Mouse (Mus musculus) T-helper 1 cell (primary cell): ENCODE measurements around the gene 4931406P16Rik.

Experiments
- in situ Hi-C: fragments of 300-600 bp; cut with MboI, MseI; formaldehyde crosslinking; loops from one replicate; pipeline ENCODE4 v1.15.1; 2025; ENCODE audit warnings: high pct_unique_total_duplicates

4931406P16Rik gene

GRCm38 (mm10) chr7:34317901-34318476 is 4.6 kb upstream of the 4931406P16Rik start:
- in situ Hi-C loops, result no loop called here

DNA sequence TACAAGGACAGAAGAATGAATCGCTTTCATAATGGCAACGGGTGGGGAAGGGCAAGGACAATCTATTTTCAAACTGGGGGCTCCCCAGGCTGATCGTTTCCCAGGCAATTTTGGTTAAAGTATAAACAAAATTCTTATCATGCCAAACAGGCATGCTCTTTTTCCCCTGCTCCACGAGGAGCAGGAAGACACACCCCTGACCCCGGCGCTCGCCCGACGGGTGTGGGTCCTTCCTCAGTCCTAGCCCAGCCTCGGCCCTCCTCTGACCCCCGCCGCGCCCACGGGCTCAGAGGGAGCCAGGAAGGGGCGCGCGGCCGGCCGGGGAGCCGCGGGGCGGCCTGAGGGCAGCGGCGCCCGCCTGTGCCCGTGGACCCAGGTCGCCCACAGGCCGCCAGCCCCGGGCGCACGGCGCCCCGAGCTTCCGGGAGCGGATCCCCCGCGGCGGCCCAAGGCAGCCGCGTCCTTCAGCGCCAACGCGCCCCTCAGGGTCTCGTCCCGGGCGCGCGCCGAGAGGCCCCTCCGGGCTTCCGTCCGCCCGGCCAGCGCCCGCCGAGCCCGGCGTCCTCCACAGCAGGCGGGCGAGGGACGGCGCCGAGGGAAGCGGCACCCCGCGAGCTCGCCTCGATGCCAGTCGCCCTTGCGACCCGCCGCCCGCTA is 437 bp downstream of the 4931406P16Rik start:
- in situ Hi-C loops, result no loop called here

- in situ Hi-C loops, result no loop called here
Measured at GRCm38 (mm10) chr7:34309186-34309764, 4.1 kb downstream of the 4931406P16Rik start.

DNA sequence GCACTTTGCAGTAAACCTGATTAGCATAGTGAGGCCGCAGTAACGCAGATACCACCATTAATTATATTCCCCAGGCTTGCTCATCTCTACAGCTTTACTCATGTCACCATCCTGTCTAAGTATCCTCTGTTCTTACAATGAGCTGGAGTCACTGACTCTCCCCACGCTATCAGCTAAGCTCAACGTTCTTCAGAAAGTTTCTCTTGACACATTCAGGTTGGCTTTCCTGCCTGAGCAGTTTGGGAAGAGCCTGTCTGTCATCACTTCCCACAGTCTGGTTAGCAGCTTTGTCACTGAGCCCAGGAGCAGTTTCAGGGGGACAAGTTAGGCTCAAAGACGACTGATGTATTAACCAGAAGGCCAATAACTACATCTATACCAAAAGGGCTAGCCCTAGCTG is 4.8 kb downstream of the 4931406P16Rik start:
- in situ Hi-C loops, result no loop called here

DNA sequence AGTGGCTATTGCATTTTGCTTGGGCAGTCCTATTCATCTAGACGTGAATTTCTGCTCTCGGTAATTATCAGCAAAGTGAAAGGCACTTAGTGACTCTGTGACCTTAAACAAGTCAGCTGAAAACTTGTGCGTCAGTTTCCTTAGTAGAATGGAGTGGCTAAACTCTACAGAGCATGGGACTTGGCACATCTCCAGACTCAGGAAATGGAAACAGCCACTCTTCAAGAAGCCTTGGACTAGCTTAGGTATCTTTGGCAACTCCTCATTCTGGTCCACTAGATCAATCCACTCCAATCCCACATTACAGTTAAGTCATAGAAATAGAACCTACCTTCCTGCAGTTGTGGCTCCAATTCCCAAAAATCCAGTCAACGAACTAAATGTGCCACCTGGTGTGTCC is 7.9 kb downstream of the 4931406P16Rik start:
- in situ Hi-C loops, result no loop called here

DNA sequence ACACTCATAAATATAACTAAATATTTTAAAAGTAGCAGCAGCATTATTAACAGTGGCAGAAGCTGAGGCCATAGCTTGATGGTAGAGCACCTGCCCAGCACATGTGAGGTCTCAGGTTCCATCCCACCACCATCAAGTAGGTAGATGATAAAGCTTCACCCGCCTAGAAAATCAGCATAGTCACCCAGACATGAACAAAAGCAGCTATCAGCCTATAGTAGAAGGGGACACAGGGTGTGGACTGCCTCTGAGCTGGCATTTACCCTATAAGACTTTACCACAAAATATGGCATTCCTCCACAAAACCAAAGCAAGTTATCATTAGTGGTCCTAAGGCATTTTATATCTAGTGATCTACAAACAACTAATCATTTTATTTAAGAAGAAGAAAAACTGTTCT is 10.7 kb downstream of the 4931406P16Rik start:
- in situ Hi-C loops, result no loop called here

GRCm38 (mm10) chr7:34301952-34302351 is 11.4 kb downstream of the 4931406P16Rik start:
- in situ Hi-C loops, result no loop called here

DNA sequence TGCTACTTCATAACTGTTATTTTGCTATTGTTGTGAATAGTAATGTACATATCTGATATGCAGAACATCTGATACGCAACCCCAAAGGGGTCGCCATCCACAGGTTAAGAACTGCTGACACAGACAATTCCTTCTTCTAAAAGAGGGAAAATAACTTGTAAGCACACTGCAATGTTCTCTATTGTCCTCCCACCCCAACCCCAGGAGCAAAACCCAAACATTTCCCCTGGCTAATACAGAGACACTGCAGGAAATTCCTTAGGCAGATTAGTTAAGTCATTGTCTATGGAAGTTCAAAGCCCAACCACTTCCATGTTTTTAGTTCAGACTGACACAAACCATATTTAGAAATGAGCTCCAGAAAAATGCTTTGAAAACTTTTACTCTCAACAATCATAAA is 14.5 kb downstream of the 4931406P16Rik start:
- in situ Hi-C loops, result no loop called here

GRCm38 (mm10) chr7:34296124-34296523 is 17.2 kb downstream of the 4931406P16Rik start:
- in situ Hi-C loops, result no loop called here

DNA sequence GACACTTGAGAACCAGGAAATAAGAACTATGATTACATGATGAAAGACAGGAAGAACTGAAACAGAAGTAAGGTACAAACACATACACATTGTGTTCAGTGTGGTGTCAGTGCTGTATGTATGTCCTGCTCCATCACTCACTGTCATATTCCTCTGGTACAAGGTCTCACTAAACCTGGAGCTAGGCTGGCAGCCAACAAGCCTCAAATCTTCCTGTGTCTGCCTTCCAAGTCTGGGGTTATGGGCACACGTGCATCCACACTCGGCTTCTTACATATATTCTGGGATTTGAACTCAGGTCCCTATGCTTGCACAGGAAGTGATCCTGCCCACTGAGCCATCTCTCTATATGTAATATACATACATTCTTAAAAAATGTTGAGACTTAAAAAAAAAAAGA is 20.7 kb downstream of the 4931406P16Rik start:
- in situ Hi-C loops, result no loop called here

GRCm38 (mm10) chr7:34291265-34291664 is 22.1 kb downstream of the 4931406P16Rik start:
- in situ Hi-C loops, result no loop called here

- in situ Hi-C loops, result no loop called here
Measured at GRCm38 (mm10) chr7:34290450-34291151, 22.8 kb downstream of the 4931406P16Rik start.

GRCm38 (mm10) chr7:34277656-34278055 is 35.7 kb downstream of the 4931406P16Rik start:
- in situ Hi-C loops, result no loop called here

DNA sequence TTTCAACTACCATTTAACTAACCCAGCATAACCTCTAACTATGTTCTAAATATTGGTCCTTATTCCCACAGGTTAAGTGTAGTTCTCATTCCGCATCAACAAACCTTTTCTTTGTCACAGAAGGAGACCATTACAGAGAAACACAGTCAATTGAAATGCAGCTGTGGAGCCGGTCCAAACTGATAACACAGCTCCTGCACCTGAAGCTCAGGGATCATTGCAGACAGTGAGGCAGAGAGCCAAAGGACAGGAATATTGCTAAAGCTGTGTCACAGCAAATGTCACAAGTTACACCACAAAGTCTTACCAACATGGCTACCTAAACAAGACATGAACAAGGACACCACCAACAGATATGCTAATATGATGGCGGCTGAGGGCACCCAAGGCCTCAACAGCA is 37.3 kb downstream of the 4931406P16Rik start:
- in situ Hi-C loops, result no loop called here

GRCm38 (mm10) chr7:34272465-34272864 is 40.9 kb downstream of the 4931406P16Rik start:
- in situ Hi-C loops, result no loop called here

DNA sequence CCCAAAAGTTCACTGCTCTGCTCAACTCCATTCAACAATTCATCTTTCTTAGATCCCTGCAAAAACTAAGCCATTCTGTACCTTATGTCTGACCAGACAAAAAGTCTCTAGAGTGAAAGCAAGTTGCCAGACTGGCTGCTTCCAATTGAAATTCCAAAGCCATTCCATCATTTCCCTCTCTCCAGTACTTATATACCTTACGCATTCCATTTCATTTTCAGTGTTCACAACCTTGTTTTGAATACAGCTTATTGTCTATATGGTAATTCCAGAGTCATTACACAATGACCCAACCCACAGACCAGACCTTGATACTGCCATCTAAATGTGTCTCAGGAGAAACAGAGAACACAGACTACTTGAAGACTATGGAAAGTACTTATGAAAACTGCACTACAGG is 44.9 kb downstream of the 4931406P16Rik start:
- in situ Hi-C loops, result no loop called here

GRCm38 (mm10) chr7:34266421-34266820 is 46.9 kb downstream of the 4931406P16Rik start:
- in situ Hi-C loops, result no loop called here

DNA sequence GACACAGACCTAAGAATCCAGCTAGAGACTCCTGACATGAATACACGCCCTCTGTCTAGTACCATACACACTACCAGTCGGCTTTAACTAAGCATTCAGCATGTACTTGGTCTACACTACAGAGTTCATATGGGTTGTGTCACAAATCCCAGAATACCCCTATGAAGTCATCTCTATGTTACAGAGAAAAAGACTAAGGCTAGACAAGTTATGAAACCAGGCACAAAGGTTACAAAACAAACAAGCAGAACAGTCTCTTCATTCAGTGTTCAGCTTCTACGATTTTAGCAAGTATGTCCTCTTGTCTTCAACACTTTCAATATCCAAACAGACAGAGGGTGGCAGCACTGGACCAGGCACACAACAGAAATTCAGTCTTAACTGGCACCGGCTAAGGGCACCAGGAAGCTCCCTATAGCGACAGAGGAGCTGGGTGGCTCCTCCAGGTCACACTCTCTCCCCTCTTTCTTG is 47.4 kb downstream of the 4931406P16Rik start:
- in situ Hi-C loops, result no loop called here

GRCm38 (mm10) chr7:34263437-34263836 is 49.9 kb downstream of the 4931406P16Rik start:
- in situ Hi-C loops, result no loop called here

GRCm38 (mm10) chr7:34258407-34258806 is 54.9 kb downstream of the 4931406P16Rik start:
- in situ Hi-C loops, result loop anchor here (10.0 kb wide), 1 partner anchor 416 kb away; no protein-coding TSS in a partner anchor

- in situ Hi-C loops, result loop anchor here (10.0 kb wide), 1 partner anchor 418 kb away; no protein-coding TSS in a partner anchor
Measured at GRCm38 (mm10) chr7:34257279-34257678, 56.1 kb downstream of the 4931406P16Rik start.

DNA sequence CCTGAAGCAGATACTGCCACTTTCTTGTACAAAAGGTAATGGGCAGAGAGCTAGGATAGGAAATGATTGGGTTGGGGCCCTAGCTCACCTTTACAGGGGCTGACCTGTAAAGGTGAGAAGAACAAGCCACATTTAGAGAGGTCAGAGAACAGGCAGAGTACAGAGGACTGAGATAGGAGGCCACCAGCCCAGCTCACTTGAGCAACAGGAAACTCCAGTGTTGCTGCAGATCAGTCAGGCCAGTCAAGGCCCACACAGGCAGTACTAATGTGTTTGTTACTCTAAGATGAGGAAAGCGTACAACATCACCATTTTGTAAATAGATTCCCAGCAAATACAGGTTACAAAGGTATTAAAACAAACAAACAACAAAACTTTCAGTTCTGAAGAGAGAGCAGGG is 57.4 kb downstream of the 4931406P16Rik start:
- in situ Hi-C loops, result loop anchor here (10.0 kb wide), 1 partner anchor 419 kb away; no protein-coding TSS in a partner anchor
